Mouse (Mus musculus) erythroblast, embryonic 14.5 days (primary cell): ENCODE data around the gene Rras2.

Experiments used
- GATA1 ChIP-seq: IDR thresholded peaks from 2 replicates; pipeline ENCODE4 v1.6.1; 2012; ENCODE audit warnings: low read length, inconsistent platforms, mixed read lengths
- TAL1 ChIP-seq: IDR thresholded peaks from 3 replicates; pipeline ENCODE4 v1.6.1; 2012; ENCODE audit warnings: low read length, inconsistent platforms, mixed read lengths

DNA sequence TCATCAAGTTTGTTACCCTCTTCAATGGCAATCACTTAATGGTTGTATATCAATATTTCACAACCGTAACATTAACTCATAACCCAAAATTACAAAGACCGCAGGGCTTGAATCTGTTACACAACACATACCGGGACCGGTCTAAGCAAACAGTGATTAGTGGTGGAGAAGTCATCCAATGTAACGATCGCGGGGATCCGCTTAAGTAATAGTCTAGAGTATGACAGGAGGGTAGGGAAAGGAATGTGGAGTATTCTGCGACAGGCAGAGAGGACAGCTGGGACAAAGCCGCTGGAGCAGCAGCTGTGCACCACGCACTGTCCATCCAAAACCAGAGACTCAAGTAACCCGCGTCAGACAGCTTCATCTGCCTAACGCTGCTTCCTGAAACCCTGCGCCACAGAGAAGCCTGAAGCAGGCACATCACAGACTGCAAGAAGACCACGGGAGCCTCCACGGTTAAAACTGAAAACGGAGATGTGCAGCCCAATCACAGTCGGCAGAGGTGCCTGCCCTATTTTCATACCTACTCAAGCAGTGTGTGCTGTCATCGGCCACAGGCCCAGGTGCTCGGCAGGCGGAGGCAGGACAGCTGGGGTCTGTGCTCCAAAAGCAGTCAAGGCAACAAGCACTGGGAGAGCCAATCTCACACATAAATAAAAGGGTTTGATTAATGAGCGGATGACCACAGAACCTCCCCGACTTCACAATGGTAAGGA, 13.8 kb downstream of the Rras2 start:
- TF ChIP-seq TAL1 (no peak), GATA1 (no peak)
